Mouse (Mus musculus) hindbrain, embryonic 15.5 days (tissue): ENCODE measurements around the gene Mkrn1. TPM values are rescaled to one million over a fixed set of nuclear protein-coding genes. Genes with fewer than 3 reads are reported as not detected.
"Not testable (repeated sequence)": the region's sequence is repeated elsewhere in the genome, so short reads cannot be mapped to it uniquely, and the experiment has no call there.

ENCODE experiments used
- ATAC-seq: fragments of 200-750 bp; cut with Nextera tagmentation; 2 replicates; pipeline ENCODE4 v1.8.0; 2017; ENCODE audit warnings: low read depth, moderate number of reproducible peaks, moderate TSS enrichment; ENCODE audit not compliant: low FRiP score
- H3K27ac ChIP-seq: fragments of 300-500 bp; sonication (generic); replicated peaks from 2 replicates; pipeline ENCODE4 v1.5.1; 2015; ENCODE audit warnings: mild to moderate bottlenecking, inconsistent platforms
- H3K27me3 ChIP-seq: fragments of 300-500 bp; sonication (generic); 2 replicates; pipeline ENCODE4 v1.6.1; 2015; ENCODE audit warnings: control low read depth, inconsistent platforms
- H3K36me3 ChIP-seq: fragments of 300-500 bp; sonication (generic); 2 replicates; pipeline ENCODE4 v1.6.1; 2015; ENCODE audit warnings: control low read depth, inconsistent platforms
- H3K4me1 ChIP-seq: fragments of 300-500 bp; sonication (generic); replicated peaks from 2 replicates; pipeline ENCODE4 v1.6.1; 2015; ENCODE audit warnings: control low read depth, inconsistent platforms
- H3K4me2 ChIP-seq: fragments of 300-500 bp; sonication (generic); 2 replicates; pipeline ENCODE4 v1.6.1; 2015; ENCODE audit warnings: moderate library complexity, mild to moderate bottlenecking, inconsistent platforms
- H3K4me3 ChIP-seq: fragments of 300-500 bp; sonication (generic); 2 replicates; pipeline ENCODE4 v1.5.1; 2015; ENCODE audit warnings: mild to moderate bottlenecking, inconsistent platforms
- H3K9ac ChIP-seq: fragments of 300-500 bp; sonication (generic); 2 replicates; pipeline ENCODE4 v1.6.1; 2015; ENCODE audit warnings: inconsistent platforms
- H3K9me3 ChIP-seq: fragments of 300-500 bp; sonication (generic); 2 replicates; pipeline ENCODE4 v1.6.1; 2016; ENCODE audit warnings: control low read depth, inconsistent platforms
- WGBS: fragments of 180-500 bp; shearing (Covaris S2); methylation state at CpG from one replicate; pipeline ENCODE4 v1.1.7; 2015; 5-methylcytosine and 5-hydroxymethylcytosine counted together
- polyA plus RNA-seq: library from polyadenylated mRNA; unstranded; fragments of >200 nt; fragmentation: Nextera tagmentation; extraction: Ambion mirVana; gene quantifications from 2 replicates; pipeline ENCODE4 v1.2.1, GENCODE M21; 2015

Gene Mkrn1
- polyA plus RNA-seq, 1 experiment from 2014 or later: 232 TPM

- Histone ChIP-seq H3K9ac (no peak overlapping the region), H3K27ac (no peak overlapping the region), H3K36me3 (no peaks in the 10 kb centered on the region), H3K4me1 (no peaks in the 10 kb centered on the region), H3K27me3 (no peaks in the 10 kb centered on the region), H3K4me2 (no peak overlapping the region), H3K4me3 (no peak overlapping the region), H3K9me3 (no peaks in the 10 kb centered on the region)
- WGBS: 88% methylated on average over 4 of the region's 4 CpGs
- no peak for ATAC-seq
Observed at GRCm38 (mm10) chr6:39427276-39428003, 7.2 kb upstream of the Mkrn1 start.

GRCm38 (mm10) chr6:39426725-39427124 is 6.5 kb upstream of the Mkrn1 start:
- Histone ChIP-seq H3K4me2 (no peak overlapping the region), H3K27me3 (no peaks in the 10 kb centered on the region), H3K9me3 (no peaks in the 10 kb centered on the region), H3K36me3 (no peaks in the 10 kb centered on the region), H3K27ac (no peak overlapping the region), H3K9ac (no peak overlapping the region), H3K4me1 (no peaks in the 10 kb centered on the region), H3K4me3 (no peak overlapping the region)
- 82% methylated on average over 2 of the region's 4 CpGs for whole genome bisulfite sequencing
- no peak for ATAC-seq

- H3K27me3 ChIP-seq: no peaks in the 10 kb centered on the region
- H3K27ac ChIP-seq: no peak overlapping the region
- H3K36me3 ChIP-seq: no peaks in the 10 kb centered on the region
- ATAC-seq: no peak
- no peak overlapping the region for H3K9ac ChIP-seq
- no peaks in the 10 kb centered on the region for H3K4me1 ChIP-seq
- 97% methylated on average over 2 of the region's 2 CpGs for WGBS
- H3K9me3 ChIP-seq: no peaks in the 10 kb centered on the region
- H3K4me2 ChIP-seq: no peak overlapping the region
- no peak overlapping the region for H3K4me3 ChIP-seq
Observed at GRCm38 (mm10) chr6:39425181-39425580, 4.9 kb upstream of the Mkrn1 start.

DNA sequence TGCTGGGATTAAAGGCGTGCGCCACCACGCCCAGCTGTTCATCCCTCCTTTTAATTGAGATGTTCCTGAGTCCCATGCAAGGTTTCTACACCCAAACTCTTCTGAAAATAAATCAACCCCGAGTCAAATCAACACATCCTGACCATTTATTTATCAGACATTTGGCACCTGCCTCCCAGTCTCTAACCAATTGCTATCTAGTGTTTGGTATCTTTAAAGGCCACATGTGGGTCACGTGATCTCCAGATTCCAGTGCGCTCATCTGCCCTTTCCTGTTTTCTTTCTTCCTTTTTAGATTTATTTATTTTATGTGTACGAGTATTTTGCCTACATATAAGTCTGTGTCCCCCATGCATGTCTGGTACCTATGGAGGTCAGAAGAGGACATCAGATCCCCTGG is 3.4 kb upstream of the Mkrn1 start:
- H3K4me1 ChIP-seq: 0 out of 2 replicates have a peak, but pooled peaks cover 4% of the 10 kb centered on the region
- WGBS: 92% methylated on average over 7 of the region's 7 CpGs
- H3K4me3 ChIP-seq: no peak overlapping the region
- ATAC-seq: no peak
- no peak overlapping the region for H3K4me2 ChIP-seq
- no peaks in the 10 kb centered on the region for H3K36me3 ChIP-seq
- H3K9me3 ChIP-seq: no peaks in the 10 kb centered on the region
- H3K9ac ChIP-seq: no peak overlapping the region
- H3K27ac ChIP-seq: no peak overlapping the region
- H3K27me3 ChIP-seq: no peaks in the 10 kb centered on the region

- WGBS: 72% methylated on average over 6 of the region's 6 CpGs
- Histone ChIP-seq H3K9me3 (no peaks in the 10 kb centered on the region), H3K9ac (no peak overlapping the region), H3K4me1 (peaks cover 8% of the 10 kb centered on the region), H3K27me3 (no peaks in the 10 kb centered on the region), H3K4me2 (no peak overlapping the region), H3K4me3 (no peak overlapping the region), H3K27ac (no peak overlapping the region), H3K36me3 (no peaks in the 10 kb centered on the region)
- ATAC-seq: no peak
Observed at GRCm38 (mm10) chr6:39423130-39423551, 2.9 kb upstream of the Mkrn1 start.

DNA sequence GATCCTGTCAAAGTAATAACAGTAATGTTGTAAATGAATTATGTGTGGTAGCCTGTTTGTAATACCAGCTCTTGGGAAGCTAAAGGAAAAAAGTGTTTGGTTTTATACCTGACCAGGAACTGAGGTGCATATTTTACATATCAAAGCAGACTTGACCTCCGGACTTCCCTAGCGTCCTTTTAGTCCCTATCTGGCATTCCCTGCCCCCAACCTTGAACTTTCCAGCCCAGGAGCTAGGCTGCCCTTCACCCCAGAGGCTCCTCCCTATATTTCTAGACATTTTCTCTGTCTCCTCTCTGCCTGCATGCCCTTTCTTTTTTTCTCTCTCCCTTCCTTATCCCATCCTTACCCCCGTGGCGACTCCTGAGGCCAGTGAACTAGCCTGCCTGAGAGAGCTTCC is 605 bp upstream of the Mkrn1 start:
- H3K4me1 ChIP-seq: peaks cover 20% of the 10 kb centered on the region
- no peaks in the 10 kb centered on the region for H3K9me3 ChIP-seq
- 43% methylated on average over 4 of the region's 4 CpGs for WGBS
- H3K27me3 ChIP-seq: no peaks in the 10 kb centered on the region
- H3K36me3 ChIP-seq: no peaks in the 10 kb centered on the region
- peak overlapping the region; percentile 70 for H3K4me2 ChIP-seq
- no peak for ATAC-seq
- no peak overlapping the region for H3K9ac ChIP-seq
- H3K4me3 ChIP-seq: peak overlapping the region; percentile 99
- H3K27ac ChIP-seq: peak overlapping the region; percentile 94

- peaks cover 22% of the 10 kb centered on the region for H3K4me1 ChIP-seq
- peak overlapping the region; percentile 70 for H3K4me2 ChIP-seq
- peak overlapping the region; percentile 94 for H3K27ac ChIP-seq
- ATAC-seq: no peak
- no peaks in the 10 kb centered on the region for H3K9me3 ChIP-seq
- WGBS: under 1% methylated on average over 43 of the region's 43 CpGs
- peak overlapping the region; percentile 99 for H3K4me3 ChIP-seq
- H3K36me3 ChIP-seq: no peaks in the 10 kb centered on the region
- H3K27me3 ChIP-seq: no peaks in the 10 kb centered on the region
- H3K9ac ChIP-seq: peak overlapping the region; percentile 96
Observed at GRCm38 (mm10) chr6:39419386-39419850, 844 bp downstream of the Mkrn1 start.

DNA sequence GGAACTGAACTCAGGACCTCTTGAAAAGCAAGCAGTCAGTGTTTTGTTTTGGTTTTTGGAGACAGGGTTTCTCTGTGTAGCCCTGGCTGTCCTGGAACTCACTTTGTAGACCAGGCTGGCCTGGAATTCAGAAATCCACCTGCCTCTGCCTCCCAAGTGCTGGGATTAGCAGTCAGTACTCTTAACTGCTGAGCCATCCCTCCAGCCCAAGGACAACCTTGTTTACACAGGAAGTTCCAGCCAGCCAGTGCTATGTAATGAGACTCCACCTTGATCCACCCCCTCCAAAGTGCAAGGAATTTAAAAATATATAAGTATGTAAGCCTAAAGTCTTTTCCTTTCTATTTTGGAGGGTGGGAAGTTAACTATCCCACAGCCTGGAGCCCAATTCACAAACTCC is 3.6 kb downstream of the Mkrn1 start:
- not testable (repeated sequence) for H3K4me2 ChIP-seq, H3K27ac ChIP-seq, H3K27me3 ChIP-seq, H3K36me3 ChIP-seq, H3K9me3 ChIP-seq, H3K4me3 ChIP-seq, ATAC-seq, H3K9ac ChIP-seq
- peaks cover 32% of the 10 kb centered on the region for H3K4me1 ChIP-seq

GRCm38 (mm10) chr6:39415762-39416161 is 4.5 kb downstream of the Mkrn1 start:
- Histone ChIP-seq H3K4me1 (peaks cover 32% of the 10 kb centered on the region), H3K9me3 (no peaks in the 10 kb centered on the region), H3K27me3 (no peaks in the 10 kb centered on the region), H3K4me2 (no peak overlapping the region), H3K36me3 (no peaks in the 10 kb centered on the region), H3K27ac (no peak overlapping the region), H3K4me3 (no peak overlapping the region), H3K9ac (no peak overlapping the region)
- WGBS: 44% methylated on average over 3 of the region's 5 CpGs
- ATAC-seq: no peak

GRCm38 (mm10) chr6:39414106-39414505 is 6.2 kb downstream of the Mkrn1 start:
- Histone ChIP-seq H3K9me3 (no peaks in the 10 kb centered on the region), H3K4me3 (no peak overlapping the region), H3K9ac (no peak overlapping the region), H3K4me1 (peaks cover 32% of the 10 kb centered on the region), H3K4me2 (no peak overlapping the region), H3K27ac (peak overlapping the region; percentile 10; the same call in 1 of the 2 replicates), H3K36me3 (peaks cover 6% of the 10 kb centered on the region; the same call in 1 of the 2 replicates), H3K27me3 (no peaks in the 10 kb centered on the region)
- peak; percentile 17; the same call in 1 of the 2 replicates for ATAC-seq
- 30% methylated on average over 1 of the region's 1 CpGs for WGBS

DNA sequence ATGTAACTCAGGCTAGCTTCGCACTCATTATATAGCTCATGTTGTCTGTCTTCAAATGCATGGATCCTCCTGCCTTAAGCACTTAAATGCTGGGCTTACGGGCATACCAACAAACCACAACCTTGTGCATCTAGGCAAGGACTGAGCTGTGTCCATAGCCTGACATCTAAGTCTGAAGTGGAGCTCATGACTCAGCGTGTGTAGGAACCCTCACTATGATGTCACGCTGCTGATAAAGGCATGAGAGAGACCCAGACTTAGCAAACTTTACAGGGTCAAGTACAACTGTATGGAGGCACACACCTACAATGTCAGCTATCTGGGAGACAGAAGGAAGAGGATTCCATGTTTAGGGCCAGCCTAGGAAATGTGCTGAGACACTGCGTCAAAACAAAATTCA is 13.8 kb downstream of the Mkrn1 start:
- Histone ChIP-seq H3K4me3 (no peak overlapping the region), H3K9ac (no peak overlapping the region), H3K27me3 (no peaks in the 10 kb centered on the region), H3K9me3 (no peaks in the 10 kb centered on the region), H3K4me1 (no peaks in the 10 kb centered on the region), H3K4me2 (no peak overlapping the region), H3K27ac (no peak overlapping the region), H3K36me3 (peaks cover 48% of the 10 kb centered on the region)
- WGBS: 93% methylated on average over 5 of the region's 5 CpGs
- no peak for ATAC-seq

- no peak overlapping the region for H3K4me3 ChIP-seq
- no peak overlapping the region for H3K27ac ChIP-seq
- no peak overlapping the region for H3K4me2 ChIP-seq
- peaks cover 70% of the 10 kb centered on the region for H3K36me3 ChIP-seq
- H3K9me3 ChIP-seq: no peaks in the 10 kb centered on the region
- 93% methylated on average over 2 of the region's 2 CpGs for WGBS
- no peaks in the 10 kb centered on the region for H3K4me1 ChIP-seq
- no peaks in the 10 kb centered on the region for H3K27me3 ChIP-seq
- ATAC-seq: no peak
- H3K9ac ChIP-seq: no peak overlapping the region
Observed at GRCm38 (mm10) chr6:39403136-39403535, 17.1 kb downstream of the Mkrn1 start.

- 0 out of 2 replicates have a peak, but pooled peaks cover 6% of the 10 kb centered on the region for H3K4me1 ChIP-seq
- no peak overlapping the region for H3K4me3 ChIP-seq
- ATAC-seq: no peak
- WGBS: 61% methylated on average over 7 of the region's 7 CpGs
- H3K27me3 ChIP-seq: no peaks in the 10 kb centered on the region
- H3K27ac ChIP-seq: no peak overlapping the region
- no peaks in the 10 kb centered on the region for H3K9me3 ChIP-seq
- no peak overlapping the region for H3K4me2 ChIP-seq
- H3K9ac ChIP-seq: no peak overlapping the region
- peaks cover 79% of the 10 kb centered on the region for H3K36me3 ChIP-seq
Observed at GRCm38 (mm10) chr6:39400343-39400742, 19.9 kb downstream of the Mkrn1 start.
